Mouse (Mus musculus) lung, adult 18-20 months (tissue): ENCODE results near the gene Crx.
"Not testable (repeated sequence)": the region's sequence is repeated elsewhere in the genome, so short reads cannot be mapped to it uniquely, and the experiment has no call there.

Experiments used
- DNase-seq, 2 experiments: peaks; one replicate each; pipeline ENCODE4 v3.0.0; 2022; ENCODE audit warnings: mixed read lengths in 2 of 2

Gene Crx

GRCm38 (mm10) chr7:15879756-15880155 lies at the start of gene Crx:
Gene Crx (minus strand): TSS chr7:15879968.
- no peak for DNase-seq

DNA sequence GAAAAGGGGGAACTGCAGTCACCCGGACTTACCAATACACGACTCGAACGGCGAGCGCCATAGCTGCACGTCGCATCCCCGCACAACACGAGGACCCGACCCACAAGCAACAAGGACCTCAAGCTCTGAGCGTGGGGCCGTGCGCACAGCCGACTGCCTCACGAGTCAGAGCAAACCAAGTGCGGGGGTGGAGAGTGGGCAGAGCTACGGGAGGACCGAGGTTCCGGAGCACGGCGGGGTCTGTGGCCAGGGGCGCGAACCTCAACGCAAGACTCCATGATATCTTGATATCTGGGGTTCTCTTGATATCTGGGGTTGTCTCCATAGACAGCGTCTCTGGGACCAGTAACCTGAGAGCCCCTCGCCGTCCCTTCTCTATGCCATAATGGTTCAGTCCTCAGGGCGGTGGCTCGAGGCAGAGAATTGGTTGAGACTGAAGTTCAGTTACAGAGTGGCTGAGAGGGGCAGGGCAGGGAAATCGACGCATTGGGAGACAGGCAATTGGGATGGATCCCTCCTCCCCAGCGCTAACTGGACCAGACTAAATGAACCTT lies 42.5 kb upstream of the Crx start, which contains the start of gene Selenow:
Selenow (minus strand) TSS at position 183 of the 554 bp plus-strand sequence.
- DNase-seq, result peak; percentile 90 to 91

GRCm38 (mm10) chr7:15921796-15922195 lies 42.0 kb upstream of the Crx start:
- peak; percentile 56 to 66 for DNase-seq

- DNase-seq, result no peak
Measured at GRCm38 (mm10) chr7:15920645-15921190, 41.0 kb upstream of the Crx start.

GRCm38 (mm10) chr7:15919947-15920346 lies 40.2 kb upstream of the Crx start:
- DNase-seq, result no peak

- no peak for DNase-seq
Measured at GRCm38 (mm10) chr7:15918371-15918770, 38.6 kb upstream of the Crx start.

- no peak for DNase-seq
Measured at GRCm38 (mm10) chr7:15916996-15917395, 37.2 kb upstream of the Crx start.

GRCm38 (mm10) chr7:15916134-15916723 lies 36.5 kb upstream of the Crx start:
- no peak for DNase-seq

- DNase-seq, result not testable (repeated sequence)
Measured at GRCm38 (mm10) chr7:15915695-15916094, 35.9 kb upstream of the Crx start.

GRCm38 (mm10) chr7:15914751-15915150 lies 35.0 kb upstream of the Crx start:
- DNase-seq, result no peak

DNA sequence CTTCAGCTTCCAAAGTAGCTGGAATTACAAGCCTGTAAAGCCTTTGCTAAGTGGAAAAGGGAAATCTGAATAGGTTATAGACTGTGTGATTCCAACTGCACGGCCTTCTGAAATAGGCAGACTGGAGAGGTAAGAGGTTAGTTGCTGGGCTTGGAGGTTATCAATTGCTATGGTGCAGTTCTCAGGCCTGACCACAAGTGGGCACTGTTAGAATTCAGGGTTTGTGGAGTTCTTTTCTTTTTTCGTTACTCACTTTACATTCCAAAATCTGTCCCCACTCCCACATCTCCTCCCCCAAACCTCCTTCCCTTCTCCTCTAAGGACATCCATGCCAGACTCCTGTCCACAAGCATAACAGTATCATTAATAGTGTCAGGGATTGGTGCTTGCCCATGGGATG lies 34.5 kb upstream of the Crx start:
- peak; percentile 26 to 27 for DNase-seq

DNA sequence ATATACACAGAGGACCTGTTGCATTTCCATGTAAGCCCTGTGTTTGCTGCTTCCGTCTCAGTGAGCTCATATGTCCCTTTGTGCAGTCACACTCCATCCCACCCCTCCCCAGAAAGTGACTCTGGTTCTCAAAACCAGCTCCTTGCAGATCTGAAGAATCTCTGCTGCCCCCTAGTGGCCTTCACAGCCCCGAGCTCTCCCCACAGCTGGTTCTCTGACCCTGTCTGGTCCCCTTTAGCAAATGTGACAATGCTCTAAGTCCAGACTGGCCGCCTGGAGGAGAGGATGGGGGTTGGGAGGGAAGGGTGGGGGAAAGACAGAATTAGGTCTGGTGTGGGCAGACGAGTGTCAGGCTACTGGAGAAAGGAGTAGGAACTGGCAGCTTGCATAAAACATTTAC lies 32.4 kb upstream of the Crx start:
- DNase-seq, result peak; percentile 53 to 59

DNA sequence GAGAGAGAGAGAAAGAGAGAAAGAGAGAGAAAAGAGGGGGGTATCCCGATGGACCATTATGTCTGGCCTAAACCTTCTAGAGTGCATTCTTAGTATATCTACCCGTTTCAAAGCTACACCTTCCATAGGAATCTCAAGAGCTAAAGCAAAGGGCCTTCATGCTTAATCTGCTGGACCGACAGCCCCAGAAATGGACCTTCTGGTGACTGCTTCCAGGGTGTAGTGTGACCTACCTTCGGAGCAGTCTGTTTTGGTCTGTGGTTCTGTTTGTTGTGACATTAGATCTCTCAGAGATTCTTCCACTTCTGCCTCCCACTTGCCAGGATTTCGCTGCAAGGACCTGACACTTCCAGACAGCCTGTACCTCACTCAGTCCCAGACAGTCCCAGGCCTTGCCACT lies 30.8 kb upstream of the Crx start:
- no peak for DNase-seq

- no peak for DNase-seq
Measured at GRCm38 (mm10) chr7:15907971-15908590, 28.3 kb upstream of the Crx start.

DNA sequence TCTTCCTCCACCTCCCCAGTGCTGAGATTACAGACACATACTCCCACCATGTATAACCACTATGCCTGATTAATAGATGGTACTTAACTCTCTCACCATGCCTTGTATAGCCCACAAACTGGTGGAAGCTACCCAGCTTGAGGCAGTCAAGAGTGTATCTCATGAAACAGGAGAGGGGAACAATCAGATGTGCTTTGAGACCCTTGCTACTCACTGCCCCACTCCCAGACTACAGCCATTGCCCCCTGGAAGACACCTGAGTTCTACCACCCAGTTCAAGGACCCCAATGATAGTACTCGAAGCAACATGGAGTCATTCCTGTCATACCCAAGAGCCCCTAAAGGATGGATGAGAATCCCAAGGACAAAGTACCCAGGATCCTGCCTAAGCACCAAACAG lies 26.8 kb upstream of the Crx start:
- no peak for DNase-seq

- no peak for DNase-seq
Measured at GRCm38 (mm10) chr7:15905861-15906260, 26.1 kb upstream of the Crx start.

DNA sequence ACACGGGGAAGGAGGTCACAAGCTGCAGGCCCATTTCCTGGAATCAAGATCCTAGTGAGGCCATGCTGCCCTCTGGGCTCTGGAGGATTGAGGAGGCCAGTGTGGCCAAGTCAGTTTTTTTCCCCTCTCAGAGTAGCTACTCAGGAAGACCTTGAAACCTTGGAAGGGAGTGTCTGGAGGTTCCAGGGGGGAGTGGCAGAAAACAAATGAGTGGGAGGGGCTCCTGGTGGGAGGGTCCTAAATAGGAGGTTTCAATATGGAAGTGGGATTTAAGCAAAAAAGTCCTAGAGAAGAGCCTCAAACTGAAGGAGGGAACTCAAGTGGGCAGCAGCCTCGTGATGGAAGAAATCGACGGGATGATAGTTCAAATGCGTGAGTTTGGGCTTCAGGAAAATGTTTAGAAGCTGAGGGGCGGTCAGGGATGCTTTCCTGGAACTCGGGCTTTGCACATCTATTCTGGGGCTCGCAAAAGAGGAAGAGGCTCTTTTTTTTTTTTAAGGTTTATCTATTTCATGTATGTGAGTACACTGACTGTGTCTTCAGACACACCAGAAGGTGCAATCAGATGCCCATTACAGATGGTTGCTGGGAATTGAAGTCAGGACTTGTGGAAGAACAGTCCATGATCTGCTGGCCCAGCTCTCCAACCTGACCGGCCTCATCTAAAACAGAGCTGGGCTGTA lies 21.7 kb upstream of the Crx start:
- no peak for DNase-seq

- DNase-seq, result no peak
Measured at GRCm38 (mm10) chr7:15894251-15894650, 14.5 kb upstream of the Crx start.

DNA sequence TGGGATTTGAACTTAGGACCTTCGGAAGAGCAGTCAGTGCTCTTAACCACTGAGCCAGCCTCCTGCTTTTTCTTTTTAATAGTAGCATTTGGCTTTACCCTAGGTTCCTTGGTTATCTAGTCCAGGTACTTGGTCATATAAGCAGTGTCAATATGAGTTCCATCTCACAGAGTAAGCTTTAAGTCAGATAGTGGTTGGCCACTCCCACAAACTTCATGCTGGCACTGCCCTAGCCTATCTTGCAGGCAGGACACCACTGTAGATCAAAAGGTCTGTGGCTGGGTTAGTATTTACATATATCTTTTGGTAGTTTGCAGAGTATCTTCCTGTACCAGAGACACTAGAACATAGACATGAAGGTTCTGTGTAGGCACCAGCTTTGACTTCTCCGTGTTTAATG lies 4.4 kb upstream of the Crx start:
- DNase-seq, result no peak

- no peak for DNase-seq
Measured at GRCm38 (mm10) chr7:15882317-15882716, 2.5 kb upstream of the Crx start, which contains the start of gene Crxos. Gene Crxos (plus strand): TSS chr7:15882617.

DNA sequence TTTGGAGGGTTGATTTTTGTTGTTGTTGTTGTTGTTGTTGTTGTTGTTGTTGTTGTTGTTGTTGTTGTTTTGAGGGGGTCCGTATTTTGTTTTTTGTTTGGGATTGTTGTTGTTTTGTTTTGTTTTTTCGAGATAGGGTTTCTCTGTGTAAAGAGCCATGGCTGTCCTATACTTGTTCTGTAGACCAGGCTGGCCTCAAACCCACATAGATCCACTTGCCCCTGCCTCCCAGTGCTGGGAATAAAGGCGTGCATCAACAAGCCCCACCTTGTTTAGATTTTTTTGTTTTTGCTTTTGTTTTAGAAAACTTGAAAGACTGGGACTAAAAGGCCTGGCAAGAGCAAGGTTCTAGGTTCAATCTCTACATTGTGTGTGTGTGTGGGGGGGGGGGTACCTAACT lies 2.1 kb upstream of the Crx start:
- no peak for DNase-seq

GRCm38 (mm10) chr7:15881388-15881787 lies 1.6 kb upstream of the Crx start:
- DNase-seq, result no peak

DNA sequence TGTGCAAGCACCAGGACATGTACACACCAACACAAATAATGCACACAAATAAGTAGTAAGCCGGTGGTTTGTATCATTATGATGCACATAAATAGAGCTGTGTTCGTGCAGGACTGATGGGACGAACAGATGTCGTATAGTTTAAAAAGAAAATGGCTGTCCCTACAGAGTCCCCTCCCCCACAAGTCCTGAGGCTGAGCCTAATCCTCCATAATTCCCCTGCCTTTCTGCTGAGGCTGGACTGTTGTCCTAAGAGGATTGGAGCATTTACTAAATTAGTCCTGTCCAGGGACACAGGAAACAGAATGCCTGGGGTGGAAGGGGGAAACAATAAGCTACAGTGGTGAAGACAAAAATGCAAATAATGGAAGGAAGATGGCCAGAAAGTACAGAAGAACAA lies 15.7 kb downstream of the Crx start:
- no peak for DNase-seq

GRCm38 (mm10) chr7:15859657-15860056 lies 20.1 kb downstream of the Crx start:
- DNase-seq, result no peak
